Mouse (Mus musculus): Measurements from ENCODE around the gene Vsig10.
A peak's percentile ranks its signal among the peaks of the same experiment; 100 is the strongest.

Gene Vsig10

GRCm38 (mm10) chr5:117383198-117383597 lies 64.3 kb downstream of the Vsig10 start:
- DNase-seq (ENCODE audit: low spot score) = no peak

- DNase-seq (ENCODE audit: low spot score) = peak; percentile 24
Measured at GRCm38 (mm10) chr5:117388296-117388751, 69.4 kb downstream of the Vsig10 start.

- peak; percentile 95 for DNase-seq (ENCODE audit: low spot score)
Measured at GRCm38 (mm10) chr5:117388877-117389276, 70.0 kb downstream of the Vsig10 start, which contains the start of gene Rfc5. Rfc5 (minus strand) TSS chr5:117389047.

GRCm38 (mm10) chr5:117390895-117391294 lies 72.0 kb downstream of the Vsig10 start:
- no peak for DNase-seq (ENCODE audit: low spot score)

GRCm38 (mm10) chr5:117395834-117396233 lies 77.0 kb downstream of the Vsig10 start:
- DNase-seq (ENCODE audit: low spot score) = no peak

GRCm38 (mm10) chr5:117396596-117397014 lies 77.7 kb downstream of the Vsig10 start:
- no peak for DNase-seq (ENCODE audit: low spot score)

- DNase-seq (ENCODE audit: low spot score) = no peak
Measured at GRCm38 (mm10) chr5:117397371-117397770, 78.5 kb downstream of the Vsig10 start.

GRCm38 (mm10) chr5:117398007-117398550 lies 79.2 kb downstream of the Vsig10 start:
- no peak for DNase-seq (ENCODE audit: low spot score)

- no peak for DNase-seq (ENCODE audit: low spot score)
Measured at GRCm38 (mm10) chr5:117399281-117399680, 80.4 kb downstream of the Vsig10 start.

- DNase-seq (ENCODE audit: low spot score) = no peak
Measured at GRCm38 (mm10) chr5:117403609-117404008, 84.7 kb downstream of the Vsig10 start.
